Mouse (Mus musculus) limb, embryonic 14.5 days (tissue): ENCODE results near the gene Nkx6-1. TPM values are rescaled to one million over a fixed set of nuclear protein-coding genes. Genes with fewer than 3 reads are reported as not detected.
A peak's percentile ranks its signal among the peaks of the same experiment; 100 is the strongest.

Experiments
- ATAC-seq: fragments of 200-750 bp; cut with Nextera tagmentation; 2 replicates; pipeline ENCODE4 v1.8.0; 2017; ENCODE audit warnings: low read depth, moderate number of reproducible peaks, moderate TSS enrichment; ENCODE audit not compliant: low FRiP score
- DNase-seq: peaks from one replicate; pipeline ENCODE4 v3.0.0-alpha.2; 2015; ENCODE audit warnings: low spot score
- H3K27ac ChIP-seq: fragments of 300-500 bp; sonication (generic); replicated peaks from 2 replicates; pipeline ENCODE4 v1.5.1; 2014; ENCODE audit warnings: low read depth, mild to moderate bottlenecking, low read length, moderate library complexity, mixed read lengths
- H3K27me3 ChIP-seq: fragments of 300-500 bp; sonication (generic); 2 replicates; pipeline ENCODE4 v1.6.1; 2014; ENCODE audit warnings: low read length, mixed read lengths; ENCODE audit not compliant: control insufficient read depth, insufficient read depth
- H3K36me3 ChIP-seq: fragments of 300-500 bp; sonication (generic); 2 replicates; pipeline ENCODE4 v1.6.1; 2014; ENCODE audit warnings: mild to moderate bottlenecking, low read length, moderate library complexity, mixed read lengths; ENCODE audit not compliant: control insufficient read depth, insufficient read depth
- H3K4me1 ChIP-seq: fragments of 300-500 bp; sonication (generic); 2 replicates; pipeline ENCODE4 v1.6.1; 2014; ENCODE audit warnings: antibody characterized with exemption, low read length, mixed read lengths; ENCODE audit not compliant: control insufficient read depth, insufficient read depth
- H3K4me2 ChIP-seq: fragments of 300-500 bp; sonication (generic); replicated peaks from 2 replicates; pipeline ENCODE4 v1.6.1; 2014; ENCODE audit warnings: low read depth, mild to moderate bottlenecking, low read length, moderate library complexity; ENCODE audit not compliant: severe bottlenecking
- H3K4me3 ChIP-seq: fragments of 300-500 bp; sonication (generic); replicated peaks from 2 replicates; pipeline ENCODE4 v1.5.1; 2014; ENCODE audit warnings: low read length
- H3K9ac ChIP-seq: fragments of 300-500 bp; sonication (generic); 2 replicates; pipeline ENCODE4 v1.6.1; 2014; ENCODE audit warnings: mild to moderate bottlenecking, low read depth, low read length, moderate library complexity; ENCODE audit not compliant: severe bottlenecking
- H3K9me3 ChIP-seq: fragments of 300-500 bp; sonication (generic); 2 replicates; pipeline ENCODE4 v1.6.1; 2016; ENCODE audit warnings: low read length; ENCODE audit not compliant: control insufficient read depth
- POLR2A ChIP-seq: fragments of 200-500 bp; IDR thresholded peaks from 2 replicates; pipeline ENCODE4 v1.8.0; 2012; ENCODE audit warnings: inconsistent platforms, mild to moderate bottlenecking, moderate library complexity, borderline replicate concordance; ENCODE audit not compliant: insufficient read depth, insufficient read length; ENCODE audit errors: extremely low read depth
- WGBS: fragments of 180-500 bp; shearing (Covaris S2); extraction: QIAGEN DNeasy Blood & Tissue Kit; methylation state at CpG from one replicate; pipeline ENCODE4 v1.1.7; 2014; 5-methylcytosine and 5-hydroxymethylcytosine counted together
- polyA plus RNA-seq, 2 experiments: library from polyadenylated mRNA; depleted of rRNA in 1 of 2; stranded (reverse) in 1 of 2; unstranded in 1 of 2; fragments of >200 nt; fragmentation: Nextera tagmentation in 1 of 2; extraction: Ambion mirVana in 1 of 2; gene quantifications; 2 replicates each; pipeline versions ENCODE4 v1.2.1 to v1.2.3; 2012 to 2014

The Nkx6-1 gene
- polyA plus RNA-seq, 2 experiments: 0.10 to 0.25 TPM

DNA sequence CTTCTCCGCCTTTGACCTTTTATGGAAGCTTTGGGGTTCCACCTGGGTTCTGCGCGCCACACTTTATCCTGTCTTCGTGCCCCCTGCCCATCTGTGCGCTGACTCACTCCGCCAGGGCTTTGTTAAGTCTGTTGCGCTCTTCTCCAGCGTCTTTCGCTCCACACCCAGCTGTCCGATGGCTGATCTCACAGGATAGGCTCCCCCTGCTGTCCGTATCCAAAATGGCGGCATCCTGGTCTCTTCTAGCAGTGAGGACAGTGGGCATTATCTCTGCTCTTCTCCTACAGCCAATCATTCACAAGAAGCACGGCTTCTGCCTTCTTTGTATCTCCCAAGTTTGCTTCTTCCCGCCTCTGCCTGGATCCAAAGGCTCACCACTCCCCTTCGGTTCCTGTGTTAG, 23.8 kb upstream of the Nkx6-1 start:
- peak; percentile 29 for DNase-seq
- Histone ChIP-seq H3K4me3 (no peak overlapping the region), H3K4me1 (peaks cover 4% of the 10 kb centered on the region; the same call in 1 of the 2 replicates), H3K27me3 (no peaks in the 10 kb centered on the region), H3K27ac (no peak overlapping the region), H3K9me3 (no peaks in the 10 kb centered on the region), H3K9ac (no peak overlapping the region), H3K4me2 (0 out of 2 replicates have a peak overlapping the region, but pooled peaks have one; percentile 28), H3K36me3 (no peaks in the 10 kb centered on the region)
- 0 out of 2 replicates have a peak, but pooled peaks have one; percentile 44 for ATAC-seq
- TF ChIP-seq POLR2A: no peak
- WGBS: 26% methylated on average over 15 of the region's 15 CpGs

DNA sequence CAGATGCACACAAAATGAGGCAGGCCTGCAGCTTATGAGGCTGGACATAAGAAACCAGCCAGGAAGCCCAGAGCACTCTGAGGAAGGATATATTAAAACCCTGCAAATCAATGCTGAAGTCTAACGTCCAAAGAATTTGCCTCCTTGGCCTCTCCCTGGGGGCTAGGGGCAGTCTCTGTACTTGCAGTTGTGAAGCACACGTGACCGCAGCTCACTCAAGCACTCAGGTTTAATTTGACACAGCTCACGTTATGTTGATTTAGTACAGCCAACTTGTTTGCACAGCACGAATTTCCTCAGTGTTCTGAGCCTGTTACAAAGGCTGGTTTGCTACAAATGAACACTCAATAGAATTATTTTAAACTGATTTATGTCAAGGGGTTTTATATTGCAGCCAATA, 18.5 kb upstream of the Nkx6-1 start:
- 17% methylated on average over 5 of the region's 5 CpGs for WGBS
- ATAC-seq (no peak), DNase-seq (no peak)
- TF ChIP-seq POLR2A: no peak
- no peaks in the 10 kb centered on the region for H3K9me3 ChIP-seq
- H3K36me3 ChIP-seq: no peaks in the 10 kb centered on the region
- no peak overlapping the region for H3K9ac ChIP-seq
- H3K4me3 ChIP-seq: no peak overlapping the region
- H3K4me1 ChIP-seq: peaks cover under 1% of the 10 kb centered on the region; the same call in 1 of the 2 replicates
- H3K4me2 ChIP-seq: no peak overlapping the region
- no peaks in the 10 kb centered on the region for H3K27me3 ChIP-seq
- no peak overlapping the region for H3K27ac ChIP-seq

DNA sequence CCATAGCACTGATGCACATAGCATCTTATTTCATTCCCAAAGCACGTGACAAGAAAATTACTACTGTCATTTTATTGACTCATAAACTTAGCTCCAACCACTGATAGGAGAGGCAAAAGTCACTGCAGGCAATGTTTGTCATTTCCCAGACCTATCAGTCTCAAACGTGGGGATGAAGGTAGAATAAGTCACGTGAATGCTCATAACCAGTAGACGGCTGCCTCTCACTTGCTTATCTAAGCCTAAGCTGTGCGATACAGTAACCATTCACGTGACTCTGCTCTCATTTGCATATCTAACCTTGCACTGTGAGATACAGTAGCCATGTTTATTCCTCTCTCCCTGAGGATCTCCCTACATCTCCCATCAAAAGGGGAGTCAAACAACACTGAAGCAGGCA, 15.5 kb upstream of the Nkx6-1 start:
- no peaks in the 10 kb centered on the region for H3K9me3 ChIP-seq
- DNase-seq (no peak), ATAC-seq (no peak)
- H3K36me3 ChIP-seq: no peaks in the 10 kb centered on the region
- no peaks in the 10 kb centered on the region for H3K27me3 ChIP-seq
- H3K4me2 ChIP-seq: no peak overlapping the region
- 67% methylated on average over 6 of the region's 6 CpGs for WGBS
- no peaks in the 10 kb centered on the region; the same call in 1 of the 2 replicates for H3K4me1 ChIP-seq
- H3K9ac ChIP-seq: no peak overlapping the region
- no peak overlapping the region for H3K27ac ChIP-seq
- no peak for TF ChIP-seq POLR2A
- H3K4me3 ChIP-seq: no peak overlapping the region

DNA sequence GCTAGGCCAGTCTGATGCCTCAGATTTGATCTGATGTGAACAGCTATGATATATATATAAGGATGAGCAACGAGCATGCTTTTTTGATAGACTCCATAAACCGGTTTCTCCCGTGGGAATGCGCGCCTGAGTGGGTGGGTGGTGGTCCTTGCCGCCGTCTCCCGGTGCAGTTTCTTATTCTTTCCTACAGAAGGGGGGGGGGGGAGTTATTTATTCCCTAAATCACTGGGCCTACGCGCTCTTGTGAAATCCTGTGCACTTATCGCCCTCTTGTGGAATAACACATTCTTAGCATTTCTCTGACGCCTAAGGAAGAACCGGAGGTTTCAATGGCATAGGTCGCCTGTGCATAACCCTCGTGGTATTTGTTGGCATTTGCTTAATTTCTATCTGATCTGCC, 4.6 kb upstream of the Nkx6-1 start:
- DNase-seq (peak; percentile 64), ATAC-seq (no peak)
- H3K9ac ChIP-seq: no peak overlapping the region
- 0 out of 2 replicates have a peak, but pooled peaks cover 10% of the 10 kb centered on the region for H3K4me1 ChIP-seq
- H3K4me3 ChIP-seq: no peak overlapping the region
- 3% methylated on average over 15 of the region's 15 CpGs for WGBS
- H3K36me3 ChIP-seq: no peaks in the 10 kb centered on the region
- H3K9me3 ChIP-seq: no peaks in the 10 kb centered on the region
- H3K27ac ChIP-seq: no peak overlapping the region
- H3K4me2 ChIP-seq: no peak overlapping the region
- peaks cover 63% of the 10 kb centered on the region for H3K27me3 ChIP-seq
- no peak for TF ChIP-seq POLR2A

DNA sequence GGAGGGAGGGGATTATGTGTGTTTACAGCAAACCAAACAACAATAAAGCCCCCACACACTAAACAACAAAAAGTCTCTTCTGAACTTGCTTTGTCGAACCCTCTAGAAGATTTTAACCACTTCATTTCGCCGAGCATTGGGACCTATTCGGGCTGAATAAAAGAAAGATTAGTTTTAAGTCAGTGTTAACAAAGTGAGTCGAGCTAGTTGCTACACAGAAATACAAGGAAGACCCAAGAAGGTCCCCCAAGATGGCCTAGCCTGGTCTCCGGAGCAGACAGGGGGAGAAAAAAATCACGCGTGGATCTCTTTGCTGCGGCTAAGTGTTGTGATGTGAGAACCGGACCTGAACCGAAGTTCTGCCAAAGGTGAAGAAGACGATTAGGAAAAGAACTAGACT, 3.7 kb upstream of the Nkx6-1 start:
- Histone ChIP-seq H3K9me3 (no peaks in the 10 kb centered on the region), H3K27me3 (peaks cover 72% of the 10 kb centered on the region), H3K27ac (no peak overlapping the region), H3K4me2 (no peak overlapping the region), H3K4me1 (peaks cover 16% of the 10 kb centered on the region; the same call in 1 of the 2 replicates), H3K4me3 (no peak overlapping the region), H3K36me3 (no peaks in the 10 kb centered on the region), H3K9ac (no peak overlapping the region)
- 5% methylated on average over 12 of the region's 12 CpGs for WGBS
- no peak for TF ChIP-seq POLR2A
- ATAC-seq (no peak), DNase-seq (no peak)

DNA sequence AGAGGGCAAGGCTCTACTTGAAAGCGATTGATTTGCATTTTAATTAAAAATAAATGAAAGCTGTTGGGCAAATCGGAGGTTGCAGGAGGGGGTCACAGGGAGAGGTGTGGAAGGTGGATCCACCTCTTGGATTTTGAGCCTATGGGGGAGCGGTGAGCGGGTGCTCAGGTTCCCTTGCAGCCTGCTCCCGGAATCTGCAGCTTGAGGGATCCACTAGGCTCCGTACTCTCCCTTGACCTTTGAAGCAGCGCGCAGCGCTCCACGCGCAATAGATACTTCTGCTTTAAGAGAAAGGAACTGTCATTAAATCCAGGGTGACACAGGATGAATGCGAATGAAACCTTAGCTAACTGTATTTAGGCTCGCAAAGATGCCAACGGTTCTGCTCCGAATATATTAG, 3.2 kb upstream of the Nkx6-1 start:
- Histone ChIP-seq H3K27me3 (peaks cover 77% of the 10 kb centered on the region), H3K27ac (no peak overlapping the region)

More for the DNA sequence above, 3.2 kb upstream of the Nkx6-1 start:
- H3K36me3 ChIP-seq: no peaks in the 10 kb centered on the region
- peaks cover 17% of the 10 kb centered on the region; the same call in 1 of the 2 replicates for H3K4me1 ChIP-seq
- H3K9me3 ChIP-seq: no peaks in the 10 kb centered on the region
- no peak overlapping the region for H3K9ac ChIP-seq
- TF ChIP-seq POLR2A: no peak
- no peak overlapping the region for H3K4me2 ChIP-seq
- DNase-seq (no peak), ATAC-seq (no peak)
- no peak overlapping the region for H3K4me3 ChIP-seq
- whole genome bisulfite sequencing: 1% methylated on average over 15 of the region's 15 CpGs
